Comparison of ENCODE assay signal across 8 mouse cellular contexts in genomic region chr7:142487341-142487859, GRCm38 (mm10). TPM values are rescaled to one million over a fixed set of nuclear protein-coding genes. Genes with fewer than 3 reads are reported as not detected.
DNase-seq lines count a peak whose midpoint lies in the region; ATAC-seq and TF ChIP-seq lines count a peak whose summit lies in the region.

No protein-coding gene starts in this region.

- ATAC-seq in frontal cortex, adult (ENCODE audit: low TSS enrichment) = peak; percentile 69; the same call in 1 of the 2 replicates
- peak; percentile 81 for ATAC-seq in forebrain, embryonic 16.5 days
- peak; percentile 16; the same call in 1 of the 2 replicates for ATAC-seq in liver, embryonic 14.5 days (ENCODE audit: insufficient read depth)

- TF ChIP-seq EP300 in liver, embryonic 14.5 days (IDR thresholded peaks at IDR 0.05; ENCODE audit: low read depth) = no peak

- no peak overlapping the region for H3K4me3 ChIP-seq in forebrain, embryonic 16.5 days (replicated peaks; ENCODE audit: low read length)
- H3K4me3 ChIP-seq in kidney, adult 2 months (ENCODE audit: insufficient read depth, low read depth, low read length) = no peak overlapping the region
- H3K4me3 ChIP-seq in liver, embryonic 14.5 days (ENCODE audit: insufficient read depth in 1 of 2, low read depth in 2 of 2, low read length in 2 of 2) = no peak overlapping the region

- no peak for DNase-seq in frontal cortex, postnatal 25 days (ENCODE audit: low spot score in 2 of 2)
- DNase-seq in R1 (ENCODE audit: low read depth, low spot score) = peak; percentile 73
- DNase-seq in kidney, adult 2 months = peak; percentile 22
- DNase-seq in liver, embryonic 14.5 days (ENCODE audit: low read depth in 3 of 3, low spot score in 3 of 3) = no peak
- DNase-seq in right cerebral cortex, postnatal 10 days (ENCODE audit: low spot score in 2 of 2) = peak; percentile 65 to 71
- no peak for DNase-seq in ovary, postnatal 14 days (ENCODE audit: low spot score)

- no peak overlapping the region for H3K27ac ChIP-seq in forebrain, embryonic 16.5 days (ENCODE audit: low read length)
- H3K27ac ChIP-seq in kidney, adult 2 months (ENCODE audit: insufficient read depth, low read depth, low read length) = no peak overlapping the region
- H3K27ac ChIP-seq in liver, embryonic 14.5 days = no peak overlapping the region

- no peaks in the 10 kb centered on the region for H3K36me3 ChIP-seq in forebrain, embryonic 16.5 days (ENCODE audit: control insufficient read depth, insufficient read depth)
- H3K36me3 ChIP-seq in kidney, adult 2 months (ENCODE audit: control insufficient read depth, insufficient read depth, low read length) = no peaks in the 10 kb centered on the region
- no peaks in the 10 kb centered on the region for H3K36me3 ChIP-seq in liver, embryonic 14.5 days (replicated peaks; ENCODE audit: control insufficient read depth, insufficient read depth, low read depth)

- H3K27me3 ChIP-seq in forebrain, embryonic 16.5 days (replicated peaks; ENCODE audit: control insufficient read depth, insufficient read depth, low read length) = no peaks in the 10 kb centered on the region
- no peaks in the 10 kb centered on the region for H3K27me3 ChIP-seq in kidney, adult 2 months (replicated peaks; ENCODE audit: control insufficient read depth, insufficient read depth, low read length)
- H3K27me3 ChIP-seq in liver, embryonic 14.5 days (ENCODE audit: control insufficient read depth, insufficient read depth, low read length) = no peaks in the 10 kb centered on the region; the same call in 1 of the 2 replicates

- H3K4me1 ChIP-seq in forebrain, embryonic 16.5 days (replicated peaks; ENCODE audit: control insufficient read depth, insufficient read depth, low read length) = peaks cover 12% of the 10 kb centered on the region; the same call in 1 of the 2 replicates
- no peaks in the 10 kb centered on the region for H3K4me1 ChIP-seq in kidney, adult 2 months (ENCODE audit: control insufficient read depth, insufficient read depth, low read length)
- peaks cover 0 to under 1% of the 10 kb centered on the region in 2 experiments; a peak in 1 of 4 replicates for H3K4me1 ChIP-seq in liver, embryonic 14.5 days (replicated peaks; ENCODE audit: control insufficient read depth in 2 of 2, insufficient read depth in 2 of 2, low read length in 1 of 2)

- peak; percentile 53 for TF ChIP-seq CTCF in kidney, adult 2 months (conservative IDR thresholded peaks at IDR 0.05; ENCODE audit: insufficient read depth, insufficient read length, low read depth, low read length)
- TF ChIP-seq CTCF in liver, embryonic 14.5 days (IDR thresholded peaks at IDR 0.05; ENCODE audit: low read depth) = peak; percentile 65

- WGBS in forebrain, embryonic 16.5 days = 9% methylated on average over 9 of the region's 9 CpGs
- 40% methylated on average over 9 of the region's 9 CpGs for WGBS in kidney, adult 2 months
- WGBS in liver, embryonic 14.5 days (ENCODE audit: insufficient replicate concordance) = 28% methylated on average over 9 of the region's 9 CpGs

- no peaks in the 10 kb centered on the region for H3K9me3 ChIP-seq in forebrain, embryonic 16.5 days (ENCODE audit: control insufficient read depth, low read length)
- H3K9me3 ChIP-seq in liver, embryonic 14.5 days (ENCODE audit: control insufficient read depth, low read length) = no peaks in the 10 kb centered on the region

- no peak for TF ChIP-seq POLR2A in kidney, adult 2 months (IDR thresholded peaks at IDR 0.05; ENCODE audit: low read depth, low read length)

- peak overlapping the region; percentile 28; the same call in 1 of the 2 replicates for H3K4me2 ChIP-seq in forebrain, embryonic 16.5 days (ENCODE audit: low read length)
- H3K4me2 ChIP-seq in liver, embryonic 14.5 days (ENCODE audit: low read depth) = no peak overlapping the region

- no peak overlapping the region; the same call in 1 of the 2 replicates for H3K9ac ChIP-seq in forebrain, embryonic 16.5 days (replicated peaks; ENCODE audit: low read depth, low read length)
- H3K9ac ChIP-seq in liver, embryonic 14.5 days (replicated peaks) = no peak overlapping the region

RNA-seq across cellular contexts. Expression of gene Tnnt3, which starts 11.2 kb away (rescaled TPM):
- 0.73 and 1.2 TPM in 2 replicates for polyA plus RNA-seq in forebrain, embryonic 16.5 days (2015; fragmentation: Nextera tagmentation; extraction: Ambion mirVana)
- polyA plus RNA-seq in kidney, adult 2 months (2012; rRNA removed) = 48.3 TPM in 1 of 2 replicates, not detected in the other
- 0.10 and 0.15 TPM in 2 replicates for polyA plus RNA-seq in liver, embryonic 14.5 days (2012; rRNA removed)
- 0.17 TPM in 1 of 2 replicates, not detected in the other for polyA plus RNA-seq in liver, embryonic 14.5 days (2014; fragmentation: Nextera tagmentation; extraction: Ambion mirVana)

RNA-seq across cellular contexts. Expression of gene Lsp1, which starts 26.8 kb away (rescaled TPM):
- 3.5 and 5.5 TPM in 2 replicates for polyA plus RNA-seq in forebrain, embryonic 16.5 days (2015; fragmentation: Nextera tagmentation; extraction: Ambion mirVana)
- polyA plus RNA-seq in kidney, adult 2 months (2012; rRNA removed) = 22.2 and 39.8 TPM in 2 replicates
- polyA plus RNA-seq in liver, embryonic 14.5 days (2012; rRNA removed) = 13.3 TPM in 2 replicates
- polyA plus RNA-seq in liver, embryonic 14.5 days (2014; fragmentation: Nextera tagmentation; extraction: Ambion mirVana) = 13.2 and 15.2 TPM in 2 replicates

RNA-seq across cellular contexts. Expression of gene Mrpl23, which starts 45.1 kb away (rescaled TPM):
- polyA plus RNA-seq in forebrain, embryonic 16.5 days (2015; fragmentation: Nextera tagmentation; extraction: Ambion mirVana) = 16.0 and 23.0 TPM in 2 replicates
- 10.3 and 11.0 TPM in 2 replicates for polyA plus RNA-seq in kidney, adult 2 months (2012; rRNA removed)
- polyA plus RNA-seq in liver, embryonic 14.5 days (2012; rRNA removed) = 24.4 and 45.9 TPM in 2 replicates
- polyA plus RNA-seq in liver, embryonic 14.5 days (2014; fragmentation: Nextera tagmentation; extraction: Ambion mirVana) = 11.1 and 14.4 TPM in 2 replicates

RNA-seq across cellular contexts. Expression of gene Tnni2, which starts 45.8 kb away (rescaled TPM):
- polyA plus RNA-seq in forebrain, embryonic 16.5 days (2015; fragmentation: Nextera tagmentation; extraction: Ambion mirVana) = 0.89 TPM in 1 of 2 replicates, not detected in the other
- 0.54 and 103 TPM in 2 replicates for polyA plus RNA-seq in kidney, adult 2 months (2012; rRNA removed)
- 1.7 and 2.1 TPM in 2 replicates for polyA plus RNA-seq in liver, embryonic 14.5 days (2012; rRNA removed)
- polyA plus RNA-seq in liver, embryonic 14.5 days (2014; fragmentation: Nextera tagmentation; extraction: Ambion mirVana) = 2.1 and 2.2 TPM in 2 replicates

RNA-seq across cellular contexts. Expression of gene Syt8, which starts 52.8 kb away (rescaled TPM):
- not detected in 2 replicates for polyA plus RNA-seq in forebrain, embryonic 16.5 days (2015; fragmentation: Nextera tagmentation; extraction: Ambion mirVana)
- 1.8 and 3.3 TPM in 2 replicates for polyA plus RNA-seq in kidney, adult 2 months (2012; rRNA removed)
- polyA plus RNA-seq in liver, embryonic 14.5 days (2012; rRNA removed) = 0.03 and 0.57 TPM in 2 replicates
- not detected in 2 replicates for polyA plus RNA-seq in liver, embryonic 14.5 days (2014; fragmentation: Nextera tagmentation; extraction: Ambion mirVana)

Comparison
In these comparisons a context has a peak if more than half of its experiments do, and no peak if none do; other contexts are left out.
1. ATAC-seq: peak in every context shown above with its lines; median percentile 81 in forebrain, embryonic 16.5 days; 69 in frontal cortex, adult; 16 in liver, embryonic 14.5 days.
2. DNase-seq: peak in R1 (single experiment), kidney, adult 2 months (single experiment) and right cerebral cortex, postnatal 10 days (2 of 2); none in frontal cortex, postnatal 25 days (0 of 2), liver, embryonic 14.5 days (0 of 3) and ovary, postnatal 14 days (single experiment).